Mouse (Mus musculus): ENCODE data around the gene Nup210.

DNA sequence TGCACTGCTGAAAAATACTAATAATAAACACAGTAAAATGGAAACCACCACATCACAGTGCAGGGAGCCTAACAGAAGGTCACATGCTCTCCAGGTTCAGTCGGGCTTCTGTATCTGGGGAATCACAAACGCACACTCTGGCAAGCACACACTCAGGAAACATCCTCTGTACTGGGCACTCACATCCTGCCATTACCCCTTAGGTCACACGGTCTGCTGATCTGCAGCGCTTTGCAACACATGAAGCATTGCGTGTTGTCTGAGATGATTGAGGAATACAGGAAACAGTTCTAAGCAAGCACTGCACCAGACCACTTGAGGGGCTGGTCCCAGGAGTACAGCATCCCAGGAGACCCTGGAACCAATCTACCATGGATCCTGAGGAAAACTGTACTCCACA, 16.0 kb downstream of the Nup210 start:
- TF ChIP-seq UBTF (IDR thresholded peaks at IDR 0.05; ENCODE audit: borderline replicate concordance, insufficient read depth, low read depth, low read length) (no peak), POLR2A (IDR thresholded peaks at IDR 0.05; ENCODE audit: control insufficient read depth in 1 of 2, insufficient read depth in 1 of 2, low read depth in 1 of 2, low read length in 2 of 2, poor library complexity in 1 of 2) (no peak)
